Mouse (Mus musculus): ENCODE measurements around the gene Atp6v1c2. TPM values are rescaled to one million over a fixed set of nuclear protein-coding genes. Genes with fewer than 3 reads are reported as not detected.

Gene Atp6v1c2
- total and polyA plus RNA-seq, 3 experiments, result not detected

DNA sequence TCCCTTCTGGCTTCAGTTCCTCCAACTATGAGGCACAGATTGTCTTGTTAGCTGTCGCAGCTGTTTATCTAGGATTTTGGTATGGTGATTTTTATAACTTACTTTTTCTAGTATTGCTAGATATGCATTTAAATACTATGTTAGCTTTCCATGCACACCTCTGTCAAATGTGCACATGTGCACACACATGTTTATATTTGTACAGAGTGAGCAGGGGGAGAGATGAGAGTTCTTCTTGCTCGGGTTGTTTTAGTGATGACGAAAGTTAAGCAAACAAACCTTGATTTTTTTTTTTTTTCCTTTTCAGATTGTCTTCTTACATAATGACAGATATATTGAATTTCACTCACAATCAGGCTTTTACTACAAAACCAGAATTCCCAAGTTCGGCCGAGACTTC lies 28.6 kb upstream of the Atp6v1c2 start:
- Histone ChIP-seq H3K9ac (ENCODE audit: control insufficient read depth, low read depth, low read length, poor library complexity, severe bottlenecking) (no peak overlapping the region), H3K27ac (ENCODE audit: control insufficient read depth, low read depth, low read length) (no peak overlapping the region), H3K27me3 (ENCODE audit: control insufficient read depth in 1 of 2, insufficient read depth in 2 of 2, low read length in 2 of 2) (no peaks in the 10 kb centered on the region), H3K4me1 (ENCODE audit: control insufficient read depth in 1 of 2, insufficient read depth in 2 of 2, low read length in 2 of 2) (no peaks in the 10 kb centered on the region), H3K9me3 (replicated peaks; ENCODE audit: insufficient read depth, low read length) (no peaks in the 10 kb centered on the region), H3K79me2 (ENCODE audit: control insufficient read depth, insufficient read depth, low read length, poor library complexity) (no peaks in the 10 kb centered on the region), H3K36me3 (ENCODE audit: control insufficient read depth in 1 of 2, insufficient read depth in 2 of 2, low read length in 2 of 2) (peaks cover 0 to 20% of the 10 kb centered on the region in 2 experiments; a peak in 2 of 4 replicates), H3K4me3 (ENCODE audit: control insufficient read depth in 1 of 2, insufficient read depth in 1 of 2, low read depth in 2 of 2, low read length in 2 of 2) (no peak overlapping the region)
- TF ChIP-seq RAD21 (IDR thresholded peaks at IDR 0.05; ENCODE audit: low read depth, low read length) (no peak), NRF1 (IDR thresholded peaks at IDR 0.05; ENCODE audit: insufficient read depth, low read depth, low read length, poor library complexity, severe bottlenecking) (no peak), BHLHE40 (IDR thresholded peaks at IDR 0.05; ENCODE audit: borderline replicate concordance, low read depth, low read length) (no peak), MYC (IDR thresholded peaks at IDR 0.05; ENCODE audit: low read depth, low read length) (no peak), ZMIZ1 (IDR thresholded peaks at IDR 0.05; ENCODE audit: low read depth, low read length) (no peak), ETS1 (IDR thresholded peaks at IDR 0.05; ENCODE audit: low read depth, low read length) (no peak), SIN3A (IDR thresholded peaks at IDR 0.05; ENCODE audit: low read length) (no peak), MEF2A (IDR thresholded peaks at IDR 0.05; ENCODE audit: extremely low read depth, insufficient replicate concordance, low read depth, low read length, poor library complexity, severe bottlenecking) (no peak), GABPA (IDR thresholded peaks at IDR 0.05; ENCODE audit: low read depth, low read length) (no peak), USF2 (IDR thresholded peaks at IDR 0.05; ENCODE audit: borderline replicate concordance in 1 of 2, insufficient read depth in 1 of 2, low read depth in 1 of 2, low read length in 2 of 2) (no peak), ZC3H11A (IDR thresholded peaks at IDR 0.05; ENCODE audit: low read depth, low read length) (no peak), HCFC1 (IDR thresholded peaks at IDR 0.05; ENCODE audit: low read depth, low read length) (no peak), MAFK (IDR thresholded peaks at IDR 0.05; ENCODE audit: borderline replicate concordance, low read depth, low read length) (no peak), POLR2A (IDR thresholded peaks at IDR 0.05; ENCODE audit: control insufficient read depth in 1 of 2, insufficient read depth in 1 of 2, low read depth in 1 of 2, low read length in 2 of 2, poor library complexity in 1 of 2) (no peak), ELF1 (IDR thresholded peaks at IDR 0.05; ENCODE audit: low read depth, low read length) (no peak)
- no peak for DNase-seq (ENCODE audit: low read depth, low spot score)

DNA sequence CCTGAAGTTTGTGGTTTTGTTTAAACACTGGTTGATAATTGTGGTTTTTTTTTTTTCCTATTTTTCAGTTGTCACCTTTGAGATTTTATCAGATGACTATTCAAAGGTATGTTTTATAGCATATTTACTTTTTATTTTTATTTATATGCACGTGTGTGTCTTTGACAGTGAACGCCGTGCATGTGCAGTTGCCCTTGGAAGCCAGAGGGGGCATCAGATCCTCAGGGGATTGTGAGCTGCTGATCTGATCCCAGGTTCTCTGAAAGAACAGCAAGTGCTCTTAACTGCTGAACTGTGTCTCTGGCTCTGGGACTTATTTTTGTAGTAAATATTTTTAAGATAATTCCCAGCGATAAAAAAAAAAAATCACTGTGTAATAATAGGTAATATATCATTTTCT lies 27.7 kb upstream of the Atp6v1c2 start:
- TF ChIP-seq MAFK (IDR thresholded peaks at IDR 0.05; ENCODE audit: borderline replicate concordance, low read depth, low read length) (no peak), CTCF (IDR thresholded peaks at IDR 0.05 in 2 of 3, conservative IDR thresholded peaks at IDR 0.05 in 1 of 3; ENCODE audit: control insufficient read depth in 1 of 3, insufficient read depth in 1 of 3, low read depth in 2 of 3, low read length in 3 of 3, poor library complexity in 1 of 3, severe bottlenecking in 1 of 3) (peak; percentile 43 to 52 (median 48))
- Histone ChIP-seq H3K36me3 (ENCODE audit: control insufficient read depth in 1 of 2, insufficient read depth in 2 of 2, low read length in 2 of 2) (peaks cover 0 to 18% of the 10 kb centered on the region in 2 experiments; a peak in 2 of 4 replicates), H3K9me3 (replicated peaks; ENCODE audit: insufficient read depth, low read length) (no peaks in the 10 kb centered on the region), H3K9ac (ENCODE audit: control insufficient read depth, low read depth, low read length, poor library complexity, severe bottlenecking) (no peak overlapping the region), H3K27me3 (ENCODE audit: control insufficient read depth in 1 of 2, insufficient read depth in 2 of 2, low read length in 2 of 2) (no peaks in the 10 kb centered on the region), H3K4me1 (ENCODE audit: control insufficient read depth in 1 of 2, insufficient read depth in 2 of 2, low read length in 2 of 2) (no peaks in the 10 kb centered on the region), H3K79me2 (ENCODE audit: control insufficient read depth, insufficient read depth, low read length, poor library complexity) (0 out of 2 replicates have a peak, but pooled peaks cover 3% of the 10 kb centered on the region), H3K4me3 (ENCODE audit: control insufficient read depth in 1 of 2, insufficient read depth in 1 of 2, low read depth in 2 of 2, low read length in 2 of 2) (no peak overlapping the region), H3K27ac (ENCODE audit: control insufficient read depth, low read depth, low read length) (no peak overlapping the region)
- DNase-seq (ENCODE audit: low read depth, low spot score), result peak; percentile 50
